Mouse (Mus musculus) frontal cortex, postnatal 10 days (tissue): Measurements from ENCODE around the gene Imp3.
"Not testable (repeated sequence)": the region's sequence is repeated elsewhere in the genome, so short reads cannot be mapped to it uniquely, and the experiment has no call there.

ENCODE experiments used
- DNase-seq, 2 experiments: peaks; one replicate each; pipeline ENCODE4 v3.0.0; 2022; ENCODE audit warnings: low spot score in 2 of 2, mixed read lengths in 1 of 2

Imp3 gene

GRCm38 (mm10) chr9:56922746-56923145 is 14.5 kb upstream of the Imp3 start:
- no peak for DNase-seq

GRCm38 (mm10) chr9:56923841-56924650 is 13.2 kb upstream of the Imp3 start:
- DNase-seq, result no peak

GRCm38 (mm10) chr9:56924651-56925027 is 12.6 kb upstream of the Imp3 start:
- peak in 1 of 2 experiments; percentile 48 for DNase-seq

- DNase-seq, result no peak
These were observed 11.8 kb upstream of the Imp3 start for GRCm38 (mm10) chr9:56925291-56926024.

GRCm38 (mm10) chr9:56926025-56926360 is 11.3 kb upstream of the Imp3 start:
- no peak for DNase-seq

- DNase-seq, result no peak
These were observed 10.9 kb upstream of the Imp3 start for GRCm38 (mm10) chr9:56926387-56926786.

GRCm38 (mm10) chr9:56927191-56928012 is 9.9 kb upstream of the Imp3 start:
- DNase-seq, result no peak

- peak; percentile 61 to 83 for DNase-seq
These were observed 9.0 kb upstream of the Imp3 start, which contains the start of gene Snx33 for GRCm38 (mm10) chr9:56928041-56928811. Gene Snx33, minus strand, starts transcription at chr9:56928371.

- no peak for DNase-seq
These were observed 7.8 kb upstream of the Imp3 start for GRCm38 (mm10) chr9:56929496-56929895.

GRCm38 (mm10) chr9:56930556-56930955 is 6.7 kb upstream of the Imp3 start:
- no peak for DNase-seq

- no peak for DNase-seq
These were observed 433 bp upstream of the Imp3 start for GRCm38 (mm10) chr9:56936861-56937222.

- no peak for DNase-seq
These were observed 1.1 kb downstream of the Imp3 start for GRCm38 (mm10) chr9:56938374-56938773.

GRCm38 (mm10) chr9:56947481-56947880 is 10.2 kb downstream of the Imp3 start:
- peak in 1 of 2 experiments; percentile 20 for DNase-seq

- not testable (repeated sequence) for DNase-seq
These were observed 11.4 kb downstream of the Imp3 start for GRCm38 (mm10) chr9:56948699-56949098.

- no peak for DNase-seq
These were observed 12.5 kb downstream of the Imp3 start for GRCm38 (mm10) chr9:56949767-56950166.

GRCm38 (mm10) chr9:56950414-56951400 is 13.4 kb downstream of the Imp3 start, which contains the start of gene Snupn:
Gene Snupn, plus strand, starts transcription at chr9:56950878.
- peak; percentile 92 to 96 for DNase-seq

- no peak for DNase-seq
These were observed 16.3 kb downstream of the Imp3 start for GRCm38 (mm10) chr9:56953562-56953961.

- no peak for DNase-seq
These were observed 19.8 kb downstream of the Imp3 start for GRCm38 (mm10) chr9:56956966-56957675.

GRCm38 (mm10) chr9:56958689-56959088 is 21.4 kb downstream of the Imp3 start:
- DNase-seq, result no peak
